Mouse (Mus musculus) brain, embryonic 14.5 days (tissue): ENCODE measurements at regions not wholly inside any gene's neighbourhood (a gene's known extent, or its start where the extent isn't known, plus 50 kb on each side); places are given as distances from the start of the nearest gene placed in this dataset.

Source experiments
- CTCF ChIP-seq: fragments of 200-500 bp; IDR thresholded peaks from 2 replicates; pipeline ENCODE4 v1.5.1; 2012; ENCODE audit warnings: inconsistent platforms, mild to moderate bottlenecking, moderate library complexity, borderline replicate concordance; ENCODE audit not compliant: insufficient read depth, insufficient read length; ENCODE audit errors: extremely low read depth
- POLR2A ChIP-seq: fragments of 200-500 bp; IDR thresholded peaks from 2 replicates; pipeline ENCODE4 v1.6.1; 2012; ENCODE audit warnings: mild to moderate bottlenecking, inconsistent platforms, borderline replicate concordance; ENCODE audit not compliant: poor library complexity, insufficient read depth, insufficient read length, severe bottlenecking; ENCODE audit errors: extremely low read depth

DNA sequence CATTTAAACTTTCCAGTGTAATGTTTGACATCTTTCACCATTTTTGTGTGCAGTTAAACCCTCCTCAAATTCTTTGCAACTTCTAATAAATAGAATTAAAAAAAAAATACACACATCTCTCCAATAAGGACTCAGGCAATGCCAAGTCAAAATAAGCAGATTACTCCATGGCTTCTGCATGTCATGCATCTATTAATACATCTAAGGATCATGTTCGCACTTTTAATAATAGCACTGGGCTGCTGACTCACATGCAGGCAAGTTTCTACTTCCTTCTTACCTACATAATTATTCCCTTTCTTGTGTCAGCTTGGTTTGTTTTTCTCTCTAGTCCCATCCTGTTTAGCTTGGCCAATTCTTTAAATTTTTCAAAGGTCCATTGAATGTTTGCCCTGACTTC, 415.4 kb upstream of the Acvr2a start:
- TF ChIP-seq POLR2A (no peak), CTCF (no peak)
